In genomic region chr7:139515959-139516660, GRCm38 (mm10) we compare ENCODE assay signal across 9 mouse cellular contexts.
DNase-seq lines count a peak whose midpoint lies in the region; ATAC-seq and TF ChIP-seq lines count a peak whose summit lies in the region.
"Had no signal": no experiment of that assay in that cellular context is flagged by ENCODE, and none has a peak within 500 bp of the region (broad histone marks: within the 10 kb centered on the region; RNA-seq: fewer than 3 reads in every experiment).

No protein-coding gene starts in this region.

- ATAC-seq in Patski: peak; percentile 83
- ATAC-seq in embryonic facial prominence, embryonic 15.5 days (ENCODE audit: insufficient number of reproducible peaks, low FRiP score, low TSS enrichment, low read depth): 0 out of 2 replicates have a peak, but pooled peaks have one; percentile 54
- ATAC-seq in hindbrain, embryonic 13.5 days (ENCODE audit: low FRiP score): no peak

- H3K4me1 ChIP-seq in embryonic facial prominence, embryonic 15.5 days: peaks cover 4% of the 10 kb centered on the region; the same call in 1 of the 2 replicates
- H3K4me1 ChIP-seq in hindbrain, embryonic 13.5 days (replicated peaks): peaks cover 24% of the 10 kb centered on the region
- H3K4me1 ChIP-seq: lung, embryonic 15.5 days had no signal

- POLR2A ChIA-PET in Patski (lab: Charles Lee): interaction anchor here (0.5 to 1.3 kb wide), 3 partner anchors 12 to 280 kb away, joined by 3 to 7 read pairs (median 3); no protein-coding TSS in a partner anchor

- no peak overlapping the region for H3K27ac ChIP-seq in embryonic facial prominence, embryonic 15.5 days (replicated peaks)
- no peak overlapping the region for H3K27ac ChIP-seq in hindbrain, embryonic 13.5 days
- H3K27ac ChIP-seq: lung, embryonic 15.5 days had no signal

- H3K4me3 ChIP-seq in embryonic facial prominence, embryonic 15.5 days (replicated peaks): no peak overlapping the region
- H3K4me3 ChIP-seq in hindbrain, embryonic 13.5 days: no peak overlapping the region
- H3K4me3 ChIP-seq: lung, embryonic 15.5 days had no signal

- no peak for TF ChIP-seq CTCF in Patski (IDR thresholded peaks at IDR 0.05)

- no peaks in the 10 kb centered on the region for H3K27me3 ChIP-seq in Patski
- H3K27me3 ChIP-seq in embryonic facial prominence, embryonic 15.5 days: no peaks in the 10 kb centered on the region
- H3K27me3 ChIP-seq in hindbrain, embryonic 13.5 days: peaks cover 99% of the 10 kb centered on the region
- H3K27me3 ChIP-seq: lung, embryonic 15.5 days had no signal

- in situ Hi-C loops in Patski (cut with MboI; ENCODE audit: low pct_unique_long_range_greater_than_20kb): no loop called here

- 72% methylated on average over 13 of the region's 13 CpGs for WGBS in embryonic facial prominence, embryonic 15.5 days
- WGBS in hindbrain, embryonic 13.5 days: 83% methylated on average over 13 of the region's 13 CpGs

- H3K9me3 ChIP-seq in embryonic facial prominence, embryonic 15.5 days (replicated peaks): no peaks in the 10 kb centered on the region
- H3K9me3 ChIP-seq in hindbrain, embryonic 13.5 days: no peaks in the 10 kb centered on the region
- H3K9me3 ChIP-seq: lung, embryonic 15.5 days had no signal

- no peak overlapping the region for H3K4me2 ChIP-seq in embryonic facial prominence, embryonic 15.5 days (replicated peaks)
- no peak overlapping the region for H3K4me2 ChIP-seq in hindbrain, embryonic 13.5 days
- H3K4me2 ChIP-seq: lung, embryonic 15.5 days had no signal

- H3K9ac ChIP-seq in embryonic facial prominence, embryonic 15.5 days: no peak overlapping the region
- H3K9ac ChIP-seq in hindbrain, embryonic 13.5 days: no peak overlapping the region
- H3K9ac ChIP-seq: lung, embryonic 15.5 days had no signal

- peak; percentile 77 for DNase-seq in Patski (ENCODE audit: low read depth, low spot score)
- DNase-seq in heart, postnatal 4 days: peak; percentile 80
- DNase-seq in lung, adult 18-20 months: peak; percentile 34 to 57
- no peak for DNase-seq in urinary bladder, postnatal 25 days (ENCODE audit: low spot score)
- DNase-seq in liver: no peak
- DNase-seq: right cerebral cortex, postnatal 14 days had no signal

- peaks cover 25% of the 10 kb centered on the region; the same call in 1 of the 2 replicates for H3K36me3 ChIP-seq in embryonic facial prominence, embryonic 15.5 days
- H3K36me3 ChIP-seq in hindbrain, embryonic 13.5 days: peaks cover 7% of the 10 kb centered on the region

- CTCF ChIA-PET in Patski (lab: Charles Lee): interaction anchor here (1.1 to 1.3 kb wide), 3 partner anchors 23 to 32 kb away, joined by 3 to 4 read pairs (median 3); no protein-coding TSS in a partner anchor

Comparison
In these comparisons a context has a peak if more than half of its experiments do, and no peak if none do; other contexts are left out.
1. DNase-seq: peak in Patski (single experiment), heart, postnatal 4 days (single experiment) and lung, adult 18-20 months (2 of 2); none in urinary bladder, postnatal 25 days (single experiment) and liver (single experiment).